Mouse (Mus musculus) kidney, adult 8-10 months (tissue): ENCODE measurements around the gene Drd4.
"Not testable (repeated sequence)": the region's sequence is repeated elsewhere in the genome, so short reads cannot be mapped to it uniquely, and the experiment has no call there.

ENCODE experiments used
- DNase-seq, 2 experiments: peaks; one replicate each; pipeline ENCODE4 v3.0.0; 2022

Drd4 gene

GRCm38 (mm10) chr7:141291921-141292582 is at the start of gene Drd4:
Gene Drd4, plus strand, starts transcription at chr7:141292006.
- DNase-seq: no peak

- DNase-seq: not testable (repeated sequence)
Observed at GRCm38 (mm10) chr7:141250486-141250885, 41.3 kb upstream of the Drd4 start.

GRCm38 (mm10) chr7:141256159-141256558 is 35.6 kb upstream of the Drd4 start:
- DNase-seq: no peak

GRCm38 (mm10) chr7:141261480-141261879 is 30.3 kb upstream of the Drd4 start:
- no peak for DNase-seq

GRCm38 (mm10) chr7:141263640-141264039 is 28.2 kb upstream of the Drd4 start:
- DNase-seq: no peak

GRCm38 (mm10) chr7:141264041-141264700 is 27.6 kb upstream of the Drd4 start:
- DNase-seq: no peak

GRCm38 (mm10) chr7:141264761-141265410 is 26.9 kb upstream of the Drd4 start:
- peak; percentile 23 to 42 for DNase-seq

- no peak for DNase-seq
Observed at GRCm38 (mm10) chr7:141265411-141265738, 26.4 kb upstream of the Drd4 start.

- DNase-seq: peak; percentile 54 to 77
Observed at GRCm38 (mm10) chr7:141265739-141266561, 25.9 kb upstream of the Drd4 start, which contains the start of gene Irf7. Gene Irf7, minus strand, starts transcription at chr7:141266481.

GRCm38 (mm10) chr7:141268466-141269272 is 23.1 kb upstream of the Drd4 start:
- DNase-seq: no peak

GRCm38 (mm10) chr7:141269273-141269545 is 22.6 kb upstream of the Drd4 start:
- no peak for DNase-seq

- no peak for DNase-seq
Observed at GRCm38 (mm10) chr7:141270631-141271030, 21.2 kb upstream of the Drd4 start.

GRCm38 (mm10) chr7:141275356-141275755 is 16.4 kb upstream of the Drd4 start:
- no peak for DNase-seq

GRCm38 (mm10) chr7:141276546-141276945 is 15.3 kb upstream of the Drd4 start, which contains the start of gene Cdhr5:
Gene Cdhr5, minus strand, starts transcription at chr7:141276786.
- DNase-seq: peak; percentile 82 to 84

GRCm38 (mm10) chr7:141277701-141278678 is 13.8 kb upstream of the Drd4 start:
- DNase-seq: no peak

- DNase-seq: peak in 1 of 2 experiments; percentile 38
Observed at GRCm38 (mm10) chr7:141278766-141279590, 12.8 kb upstream of the Drd4 start, which contains the start of gene Sct. Gene Sct, minus strand, starts transcription at chr7:141279133.

- peak in 1 of 2 experiments; percentile 55 for DNase-seq
Observed at GRCm38 (mm10) chr7:141281442-141281841, 10.4 kb upstream of the Drd4 start.

- no peak for DNase-seq
Observed at GRCm38 (mm10) chr7:141282756-141283155, 9.1 kb upstream of the Drd4 start.

GRCm38 (mm10) chr7:141288042-141288441 is 3.8 kb upstream of the Drd4 start:
- DNase-seq: no peak
